Mouse (Mus musculus): ENCODE measurements around the gene Bad. TPM values are rescaled to one million over a fixed set of nuclear protein-coding genes. Genes with fewer than 3 reads are reported as not detected.
A peak's percentile ranks its signal among the peaks of the same experiment; 100 is the strongest.
"Not testable (repeated sequence)": the region's sequence is repeated elsewhere in the genome, so short reads cannot be mapped to it uniquely, and the experiment has no call there.

Bad gene
- 10 to 100 TPM; 21.1 to 25.8 TPM for total RNA-seq (2021)
- polyA plus RNA-seq (2012; rRNA removed): 30.6 and 33.5 TPM in 2 replicates
- long read RNA-seq, transcript Bad-202 (4 exons, 990 nt): major isoform, 9 of 16 reads
- long read RNA-seq, partial matches to known transcripts: 2 of 16 reads
- long read RNA-seq, other reads (novel, unspliced or antisense): 2 of 16 reads

- H3K36me3 ChIP-seq (ENCODE audit: control insufficient read depth, insufficient read depth, low read length): no peaks in the 10 kb centered on the region
- peak; percentile 77 for TF ChIP-seq POLR2A (IDR thresholded peaks at IDR 0.05; ENCODE audit: insufficient read depth, low read depth, low read length)
- peak; percentile 27; the same call in 1 of the 2 replicates for TF ChIP-seq EP300 (IDR thresholded peaks at IDR 0.05; ENCODE audit: insufficient read depth, low read depth, low read length)
- peak; percentile 38 for TF ChIP-seq CTCF (IDR thresholded peaks at IDR 0.05)
- no peaks in the 10 kb centered on the region for H3K27me3 ChIP-seq (ENCODE audit: control insufficient read depth, insufficient read depth, low read length)
- H3K27ac ChIP-seq: peak within 1 kb of the TSS; percentile 84
- H3K79me2 ChIP-seq (replicated peaks; ENCODE audit: control insufficient read depth, insufficient read depth, low read length): no peaks in the 10 kb centered on the region
- H3K9ac ChIP-seq (ENCODE audit: low read depth, low read length): peak within 1 kb of the TSS; percentile 91
- under 1% methylated on average over 83 of the region's 83 CpGs for WGBS
- DNase-seq: peak; percentile 94 to 98
- H3K4me1 ChIP-seq (ENCODE audit: control insufficient read depth, insufficient read depth, low read length): peaks cover 3% of the 10 kb centered on the region
- peak within 1 kb of the TSS; percentile 80 for H3K4me3 ChIP-seq
- intact Hi-C loops (cut with DNase I): loop anchor here (1.0 to 5.0 kb wide), 2 partner anchors 10 to 36 kb away; partner anchors contain the start of gene Plcb3
Observed at GRCm38 (mm10) chr19:6941372-6942248, at the start of gene Bad. Gene Bad, plus strand, starts transcription at chr19:6941861.

- no peaks in the 10 kb centered on the region for H3K27me3 ChIP-seq (ENCODE audit: control insufficient read depth, insufficient read depth, low read length)
- H3K79me2 ChIP-seq (replicated peaks; ENCODE audit: control insufficient read depth, insufficient read depth, low read length): no peaks in the 10 kb centered on the region
- no peak overlapping the region for H3K27ac ChIP-seq
- no peak overlapping the region for H3K4me3 ChIP-seq
- 60% methylated on average over 4 of the region's 4 CpGs for WGBS
- H3K4me1 ChIP-seq (ENCODE audit: control insufficient read depth, insufficient read depth, low read length): peaks cover 1% of the 10 kb centered on the region; the same call in 1 of the 2 replicates
- TF ChIP-seq CTCF (IDR thresholded peaks at IDR 0.05) (no peak), POLR2A (IDR thresholded peaks at IDR 0.05; ENCODE audit: insufficient read depth, low read depth, low read length) (no peak), EP300 (IDR thresholded peaks at IDR 0.05; ENCODE audit: insufficient read depth, low read depth, low read length) (no peak)
- intact Hi-C loops (cut with DNase I): no loop called here
- no peaks in the 10 kb centered on the region for H3K36me3 ChIP-seq (ENCODE audit: control insufficient read depth, insufficient read depth, low read length)
- DNase-seq: no peak
- H3K9ac ChIP-seq (ENCODE audit: low read depth, low read length): no peak overlapping the region
Observed at GRCm38 (mm10) chr19:6892512-6892911, 49.1 kb upstream of the Bad start.

- Histone ChIP-seq H3K4me1 (ENCODE audit: control insufficient read depth, insufficient read depth, low read length) (peaks cover 1% of the 10 kb centered on the region; the same call in 1 of the 2 replicates), H3K4me3 (no peak overlapping the region), H3K36me3 (ENCODE audit: control insufficient read depth, insufficient read depth, low read length) (no peaks in the 10 kb centered on the region), H3K9ac (ENCODE audit: low read depth, low read length) (no peak overlapping the region), H3K27ac (no peak overlapping the region), H3K79me2 (replicated peaks; ENCODE audit: control insufficient read depth, insufficient read depth, low read length) (no peaks in the 10 kb centered on the region), H3K27me3 (ENCODE audit: control insufficient read depth, insufficient read depth, low read length) (no peaks in the 10 kb centered on the region)
- DNase-seq: no peak
- 93% methylated on average over 14 of the region's 14 CpGs for WGBS
- TF ChIP-seq POLR2A (IDR thresholded peaks at IDR 0.05; ENCODE audit: insufficient read depth, low read depth, low read length) (no peak), CTCF (IDR thresholded peaks at IDR 0.05) (no peak), EP300 (IDR thresholded peaks at IDR 0.05; ENCODE audit: insufficient read depth, low read depth, low read length) (no peak)
- intact Hi-C loops (cut with DNase I): no loop called here
Observed at GRCm38 (mm10) chr19:6893731-6894451, 47.8 kb upstream of the Bad start.

GRCm38 (mm10) chr19:6895608-6896305 lies 45.9 kb upstream of the Bad start:
- DNase-seq; H3K79me2 ChIP-seq (replicated peaks; ENCODE audit: control insufficient read depth, insufficient read depth, low read length); H3K36me3 ChIP-seq (ENCODE audit: control insufficient read depth, insufficient read depth, low read length); intact Hi-C loops (cut with DNase I); H3K4me3 ChIP-seq; H3K27me3 ChIP-seq (ENCODE audit: control insufficient read depth, insufficient read depth, low read length); H3K4me1 ChIP-seq (ENCODE audit: control insufficient read depth, insufficient read depth, low read length); H3K9ac ChIP-seq (ENCODE audit: low read depth, low read length); H3K27ac ChIP-seq: not testable (repeated sequence)
- WGBS: 58% methylated on average over 18 of the region's 18 CpGs

GRCm38 (mm10) chr19:6899641-6900040 lies 42.0 kb upstream of the Bad start:
- TF ChIP-seq POLR2A (IDR thresholded peaks at IDR 0.05; ENCODE audit: insufficient read depth, low read depth, low read length) (no peak), EP300 (IDR thresholded peaks at IDR 0.05; ENCODE audit: insufficient read depth, low read depth, low read length) (no peak), CTCF (IDR thresholded peaks at IDR 0.05) (no peak)
- Histone ChIP-seq H3K9ac (ENCODE audit: low read depth, low read length) (no peak overlapping the region), H3K4me3 (no peak overlapping the region), H3K4me1 (ENCODE audit: control insufficient read depth, insufficient read depth, low read length) (peaks cover 1% of the 10 kb centered on the region; the same call in 1 of the 2 replicates), H3K79me2 (replicated peaks; ENCODE audit: control insufficient read depth, insufficient read depth, low read length) (no peaks in the 10 kb centered on the region), H3K27ac (no peak overlapping the region), H3K27me3 (ENCODE audit: control insufficient read depth, insufficient read depth, low read length) (no peaks in the 10 kb centered on the region), H3K36me3 (ENCODE audit: control insufficient read depth, insufficient read depth, low read length) (no peaks in the 10 kb centered on the region)
- WGBS: 80% methylated on average over 4 of the region's 4 CpGs
- DNase-seq: no peak
- intact Hi-C loops (cut with DNase I): no loop called here
